Mouse (Mus musculus): ENCODE measurements around the gene Pdzd7.

DNA sequence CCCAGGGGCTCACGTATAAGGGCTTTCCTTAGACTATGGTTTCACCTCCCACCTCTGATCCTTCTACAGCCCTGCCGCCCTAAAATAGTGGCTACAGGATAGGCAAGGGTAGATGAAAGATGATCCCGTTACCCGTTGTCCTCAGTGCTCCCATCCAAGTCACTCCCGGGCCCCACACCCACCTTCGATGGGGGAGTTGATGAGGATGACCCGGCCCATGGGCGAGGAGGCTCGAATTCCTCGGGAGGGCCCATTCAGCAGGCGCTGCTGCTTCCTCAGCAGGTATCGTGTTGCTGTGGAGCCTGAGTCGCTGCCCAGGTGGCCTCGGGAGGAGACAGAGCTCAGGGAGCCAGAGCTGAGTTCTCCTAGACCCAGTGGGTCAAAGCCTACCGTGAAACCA lies 281 bp downstream of the Pdzd7 start:
- TF ChIP-seq CTCF (IDR thresholded peaks at IDR 0.05; ENCODE audit: low read depth, low read length) = no peak
- TF ChIP-seq POLR2A (IDR thresholded peaks at IDR 0.05; ENCODE audit: borderline replicate concordance, low read depth, low read length) = no peak
